Mouse (Mus musculus) forebrain, embryonic 14.5 days (tissue): ENCODE data around the gene Olfr1331. TPM values are rescaled to one million over a fixed set of nuclear protein-coding genes. Genes with fewer than 3 reads are reported as not detected.
A peak's percentile ranks its signal among the peaks of the same experiment; 100 is the strongest.
"Not testable (repeated sequence)": the region's sequence is repeated elsewhere in the genome, so short reads cannot be mapped to it uniquely, and the experiment has no call there.

ENCODE experiments used
- ATAC-seq: fragments of 200-750 bp; cut with Nextera tagmentation; 2 replicates; pipeline ENCODE4 v1.8.0; 2017; ENCODE audit warnings: mild to moderate bottlenecking, moderate library complexity
- DNase-seq: peaks from one replicate; pipeline ENCODE4 v3.0.0-alpha.2; 2015; ENCODE audit warnings: low spot score
- H3K27ac ChIP-seq: fragments of 300-500 bp; sonication (generic); 2 replicates; pipeline ENCODE4 v1.5.1; 2014; ENCODE audit warnings: low read depth, mild to moderate bottlenecking, control low read depth, low read length, moderate library complexity
- H3K27me3 ChIP-seq: fragments of 300-500 bp; sonication (generic); replicated peaks from 2 replicates; pipeline ENCODE4 v1.6.1; 2014; ENCODE audit warnings: low read length, control low read depth, mixed read lengths; ENCODE audit not compliant: control insufficient read depth, insufficient read depth
- H3K36me3 ChIP-seq: fragments of 300-500 bp; sonication (generic); 2 replicates; pipeline ENCODE4 v1.6.1; 2014; ENCODE audit warnings: low read length, control low read depth; ENCODE audit not compliant: control insufficient read depth, insufficient read depth
- H3K4me1 ChIP-seq: fragments of 300-500 bp; sonication (generic); 2 replicates; pipeline ENCODE4 v1.6.1; 2014; ENCODE audit warnings: antibody characterized with exemption, low read length, control low read depth; ENCODE audit not compliant: control insufficient read depth, insufficient read depth
- H3K4me2 ChIP-seq: fragments of 300-500 bp; sonication (generic); 2 replicates; pipeline ENCODE4 v1.6.1; 2014; ENCODE audit warnings: mild to moderate bottlenecking, control low read depth, low read length
- H3K4me3 ChIP-seq: fragments of 300-500 bp; sonication (generic); 2 replicates; pipeline ENCODE4 v1.5.1; 2014; ENCODE audit warnings: low read depth, low read length, control low read depth
- H3K9ac ChIP-seq: fragments of 300-500 bp; sonication (generic); 2 replicates; pipeline ENCODE4 v1.6.1; 2014; ENCODE audit warnings: mild to moderate bottlenecking, low read length, control low read depth, moderate library complexity
- H3K9me3 ChIP-seq: fragments of 300-500 bp; sonication (generic); replicated peaks from 2 replicates; pipeline ENCODE4 v1.6.1; 2016; ENCODE audit warnings: low read length, control low read depth, mixed read lengths; ENCODE audit not compliant: control insufficient read depth
- WGBS: fragments of 180-500 bp; shearing (Covaris S2); extraction: QIAGEN DNeasy Blood & Tissue Kit; methylation state at CpG from one replicate; pipeline ENCODE4 v1.1.7; 2014; 5-methylcytosine and 5-hydroxymethylcytosine counted together
- polyA plus RNA-seq: library from polyadenylated mRNA; unstranded; fragments of >200 nt; fragmentation: Nextera tagmentation; extraction: Ambion mirVana; gene quantifications from 2 replicates; pipeline ENCODE4 v1.2.1, GENCODE M21; 2014

Gene Olfr1331
- not detected in 2 replicates for polyA plus RNA-seq

DNA sequence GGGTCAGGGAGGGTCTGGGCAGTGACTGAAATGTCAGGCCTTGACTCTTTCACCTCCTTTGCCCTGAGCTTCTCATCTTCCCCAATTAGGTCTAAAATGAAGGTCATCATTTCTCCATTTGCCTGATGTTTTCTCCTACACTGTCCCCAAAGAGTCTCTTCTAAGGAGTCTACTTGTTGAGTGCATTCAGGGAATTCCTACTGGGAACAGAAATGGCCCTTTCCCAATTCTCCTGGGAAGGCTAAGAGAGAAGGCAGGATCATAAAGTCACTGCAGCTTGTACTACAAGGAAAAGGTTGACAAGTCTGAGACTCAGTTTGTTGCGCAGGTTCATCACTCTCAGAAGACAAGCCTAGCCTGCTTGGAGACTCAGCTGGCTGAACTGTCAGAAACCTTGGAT lies at the start of gene Olfr1331:
Gene Olfr1331 (plus strand): TSS at position 301 of the 400 bp plus-strand sequence.
- no peak within 1 kb of the TSS for H3K4me2 ChIP-seq

DNA sequence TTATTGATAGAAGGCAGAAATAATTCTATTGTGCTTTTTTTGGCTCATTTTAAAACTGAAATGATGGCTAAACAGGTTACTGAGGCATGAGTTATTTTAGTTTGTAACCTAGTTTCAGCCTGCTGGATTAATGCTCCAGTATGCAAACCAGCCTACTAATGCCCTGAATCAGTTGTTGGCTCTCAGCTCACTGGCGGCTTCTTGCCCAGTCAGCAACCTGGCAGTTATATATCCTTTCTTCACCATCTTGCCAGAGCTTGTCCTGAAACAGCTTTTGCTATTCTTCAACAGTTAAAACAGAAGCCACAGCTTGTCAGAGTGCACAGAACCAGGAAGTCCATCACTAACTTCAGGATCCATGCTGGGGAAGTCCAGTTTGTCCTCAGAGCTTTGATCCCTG lies 45.5 kb upstream of the Olfr1331 start:
- H3K27ac ChIP-seq, result no peak overlapping the region
- H3K4me2 ChIP-seq, result no peak overlapping the region
- 86% methylated on average over 1 of the region's 1 CpGs for WGBS
- no peak overlapping the region for H3K9ac ChIP-seq
- no peak overlapping the region for H3K4me3 ChIP-seq
- no peaks in the 10 kb centered on the region for H3K27me3 ChIP-seq
- no peaks in the 10 kb centered on the region for H3K9me3 ChIP-seq
- no peaks in the 10 kb centered on the region for H3K4me1 ChIP-seq
- no peak for ATAC-seq
- no peak for DNase-seq
- no peaks in the 10 kb centered on the region for H3K36me3 ChIP-seq

More for the DNA sequence above, at the start of gene Olfr1331:
- Histone ChIP-seq H3K36me3 (no peaks in the 10 kb centered on the region), H3K9me3 (no peaks in the 10 kb centered on the region), H3K9ac (no peak within 1 kb of the TSS), H3K4me1 (no peaks in the 10 kb centered on the region), H3K27ac (no peak within 1 kb of the TSS), H3K27me3 (no peaks in the 10 kb centered on the region), H3K4me3 (no peak within 1 kb of the TSS)
- DNase-seq (no peak), ATAC-seq (no peak)
- WGBS, result 100% methylated on average over 1 of the region's 1 CpGs

DNA sequence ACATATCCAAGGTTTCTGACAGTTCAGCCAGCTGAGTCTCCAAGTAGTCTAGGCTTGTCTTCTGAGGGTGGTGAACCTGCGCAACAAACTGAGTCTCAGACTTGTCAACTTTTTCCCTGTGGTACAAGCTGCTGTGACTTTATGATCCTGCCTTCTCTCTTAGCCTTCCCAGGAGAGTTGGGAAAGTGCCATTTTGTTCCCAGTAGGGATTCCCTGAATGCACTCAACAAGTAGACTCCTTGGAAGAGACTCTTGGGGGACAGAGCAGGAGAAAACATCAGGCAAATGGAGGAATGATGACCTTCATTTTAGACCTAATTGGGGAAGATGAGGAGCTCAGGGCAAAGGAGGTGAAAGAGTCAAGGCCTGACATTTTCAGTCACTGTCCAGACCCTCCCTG lies 28.3 kb upstream of the Olfr1331 start, which contains the start of gene Olfr1333:
Gene Olfr1333 (minus strand): TSS at position 101 of the 400 bp plus-strand sequence.
- Histone ChIP-seq H3K27me3 (no peaks in the 10 kb centered on the region), H3K27ac (no peak within 1 kb of the TSS), H3K4me1 (no peaks in the 10 kb centered on the region), H3K9ac (no peak within 1 kb of the TSS), H3K9me3 (no peaks in the 10 kb centered on the region), H3K4me3 (no peak within 1 kb of the TSS), H3K4me2 (no peak within 1 kb of the TSS), H3K36me3 (no peaks in the 10 kb centered on the region)
- DNase-seq (no peak), ATAC-seq (no peak)
- 97% methylated on average over 1 of the region's 1 CpGs for WGBS

DNA sequence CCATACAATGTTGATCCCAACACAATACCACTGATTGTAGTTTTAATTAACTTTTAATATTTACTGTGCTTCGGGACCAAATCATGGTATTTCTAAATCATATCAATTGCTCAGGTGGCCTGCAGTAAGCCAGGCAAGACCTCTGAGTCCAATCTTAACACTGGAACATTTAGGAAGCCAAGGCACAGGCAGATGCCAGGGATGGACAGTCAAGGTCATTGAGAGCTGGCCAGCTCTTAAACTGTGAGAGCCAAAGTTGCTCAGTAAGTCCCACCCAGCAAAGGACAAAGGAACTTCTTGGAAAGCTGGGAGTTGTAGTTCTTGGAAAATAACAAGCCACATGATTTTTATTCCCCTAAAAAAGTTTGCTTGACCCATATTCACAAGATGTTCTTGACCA lies 2.7 kb upstream of the Olfr1331 start:
- Histone ChIP-seq H3K36me3 (no peaks in the 10 kb centered on the region), H3K4me2 (no peak overlapping the region), H3K27me3 (no peaks in the 10 kb centered on the region), H3K4me3 (no peak overlapping the region), H3K27ac (no peak overlapping the region), H3K9ac (no peak overlapping the region), H3K9me3 (no peaks in the 10 kb centered on the region), H3K4me1 (no peaks in the 10 kb centered on the region)
- DNase-seq, result no peak
- no peak for ATAC-seq
- 79% methylated on average over 1 of the region's 1 CpGs for WGBS

DNA sequence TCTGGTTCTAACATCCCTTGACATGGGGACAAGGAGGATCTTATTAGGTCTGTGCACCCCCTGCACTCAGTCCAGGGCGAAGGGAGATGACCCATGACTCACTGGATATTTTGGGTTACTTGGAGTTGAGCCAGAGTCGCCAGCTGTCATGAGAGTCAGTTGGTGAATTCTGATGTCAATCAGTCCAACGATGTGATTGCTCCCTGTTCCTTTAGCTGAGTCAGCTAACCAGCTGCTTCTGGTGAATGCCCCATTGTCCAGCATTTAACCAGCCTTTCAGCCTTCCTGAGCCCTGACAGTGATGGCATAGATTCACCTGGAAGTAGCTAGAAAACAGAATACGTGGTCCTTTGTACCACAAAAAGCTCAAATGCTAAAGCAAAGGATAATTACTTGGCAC lies 1.7 kb upstream of the Olfr1331 start:
- no peak overlapping the region for H3K9ac ChIP-seq
- H3K36me3 ChIP-seq, result no peaks in the 10 kb centered on the region
- DNase-seq (peak; percentile 19), ATAC-seq (no peak)
- 30% methylated on average over 4 of the region's 4 CpGs for WGBS
- H3K4me3 ChIP-seq, result no peak overlapping the region
- no peaks in the 10 kb centered on the region for H3K4me1 ChIP-seq
- H3K27ac ChIP-seq, result no peak overlapping the region
- no peaks in the 10 kb centered on the region for H3K27me3 ChIP-seq
- H3K9me3 ChIP-seq, result no peaks in the 10 kb centered on the region
- H3K4me2 ChIP-seq, result no peak overlapping the region

DNA sequence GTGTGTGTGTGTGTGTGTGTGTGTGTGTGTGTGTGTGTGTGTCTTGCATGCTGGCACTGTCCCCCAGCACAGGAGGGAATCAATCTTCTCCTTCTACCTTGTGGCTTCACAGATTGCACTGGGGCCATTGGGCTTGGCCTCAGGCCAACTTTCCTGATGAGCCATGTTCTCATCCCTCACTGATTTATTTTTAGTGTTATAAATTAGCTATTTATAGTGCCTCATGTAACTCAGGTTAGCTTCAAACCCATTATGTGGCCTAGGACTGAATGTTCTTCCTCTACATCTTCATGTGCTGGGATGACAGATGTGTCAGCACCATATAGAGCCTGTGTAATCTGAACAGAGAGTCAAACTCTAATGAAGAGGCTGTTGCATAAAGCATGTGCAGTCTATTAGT lies 3.1 kb downstream of the Olfr1331 start:
- Histone ChIP-seq H3K36me3 (no peaks in the 10 kb centered on the region), H3K4me2 (no peak overlapping the region), H3K9me3 (no peaks in the 10 kb centered on the region), H3K27me3 (no peaks in the 10 kb centered on the region), H3K4me3 (no peak overlapping the region), H3K4me1 (no peaks in the 10 kb centered on the region), H3K27ac (no peak overlapping the region), H3K9ac (no peak overlapping the region)
- ATAC-seq (no peak), DNase-seq (no peak)

DNA sequence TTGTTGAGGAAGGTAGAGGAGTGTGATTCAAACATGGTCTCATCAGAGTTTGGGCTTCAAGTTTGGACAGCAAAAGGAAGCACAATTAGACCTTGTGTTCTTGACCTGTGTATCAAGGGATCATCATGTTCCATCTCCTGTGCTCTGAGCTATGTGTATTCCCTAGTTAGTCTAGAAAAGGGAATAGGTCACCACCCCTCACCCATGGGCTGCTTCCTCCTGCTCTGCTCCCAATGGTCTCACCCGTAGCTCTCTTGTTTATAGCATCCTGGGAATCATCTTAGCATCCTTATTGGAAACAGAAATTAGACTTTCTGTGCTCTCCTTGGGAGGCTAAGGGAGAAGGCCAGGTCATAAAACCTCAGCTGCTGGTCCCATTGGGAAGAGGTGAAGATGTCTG lies 23.8 kb downstream of the Olfr1331 start, which contains the start of gene Olfr1330:
Gene Olfr1330 (plus strand): TSS at position 301 of the 400 bp plus-strand sequence.
- no peaks in the 10 kb centered on the region for H3K4me1 ChIP-seq
- no peaks in the 10 kb centered on the region for H3K27me3 ChIP-seq
- H3K4me2 ChIP-seq, result no peak within 1 kb of the TSS
- H3K9ac ChIP-seq, result no peak within 1 kb of the TSS
- DNase-seq (no peak), ATAC-seq (no peak)
- 85% methylated on average over 1 of the region's 1 CpGs for WGBS
- H3K36me3 ChIP-seq, result no peaks in the 10 kb centered on the region
- H3K9me3 ChIP-seq, result no peaks in the 10 kb centered on the region
- no peak within 1 kb of the TSS for H3K27ac ChIP-seq
- no peak within 1 kb of the TSS for H3K4me3 ChIP-seq

DNA sequence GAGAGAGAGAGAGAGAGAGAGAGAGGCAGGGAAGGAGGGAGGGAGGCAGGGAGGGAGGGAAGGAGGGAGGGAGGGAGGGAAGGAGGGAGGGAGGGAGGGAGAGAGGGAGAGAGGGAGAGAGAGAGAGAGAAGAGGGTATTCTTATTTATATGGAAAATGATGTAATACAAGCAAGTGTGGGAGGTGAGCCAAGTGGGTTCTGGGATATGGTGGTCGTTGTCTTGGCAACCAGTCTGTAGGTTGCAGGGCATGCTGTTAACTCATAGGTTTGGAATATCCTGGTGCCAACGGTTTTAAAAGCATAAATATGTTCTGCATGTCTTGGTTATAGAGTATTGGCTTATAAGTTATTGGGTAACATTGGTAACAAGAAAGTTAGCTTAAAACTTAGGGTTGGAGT lies 37.5 kb downstream of the Olfr1331 start:
- Histone ChIP-seq H3K36me3 (no peaks in the 10 kb centered on the region), H3K27ac (no peak overlapping the region), H3K4me2 (no peak overlapping the region), H3K27me3 (no peaks in the 10 kb centered on the region), H3K9me3 (no peaks in the 10 kb centered on the region), H3K9ac (no peak overlapping the region), H3K4me3 (no peak overlapping the region), H3K4me1 (no peaks in the 10 kb centered on the region)
- 53% methylated on average over 2 of the region's 2 CpGs for WGBS
- ATAC-seq, result no peak
- DNase-seq, result peak; percentile 66

DNA sequence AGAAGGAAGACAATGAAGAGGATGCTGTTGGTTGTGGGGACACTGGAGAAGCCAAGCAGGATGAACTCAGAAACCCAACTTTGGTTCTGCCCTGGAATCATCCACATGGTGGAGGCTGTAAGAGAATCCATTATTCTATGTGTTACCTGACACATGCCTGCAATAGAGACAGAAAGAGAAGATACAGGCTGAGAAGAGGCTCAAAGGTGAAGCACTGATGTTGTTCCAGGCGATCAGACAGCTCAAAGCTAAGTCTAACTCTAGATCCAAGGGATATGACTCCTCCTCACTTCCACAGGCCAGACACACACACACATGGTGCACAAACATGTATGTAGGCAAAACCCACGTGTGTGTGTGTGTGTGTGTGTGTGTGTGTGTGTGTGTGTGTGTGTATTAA lies 52.9 kb downstream of the Olfr1331 start, which contains the start of gene Olfr1329:
Gene Olfr1329 (minus strand): TSS at position 101 of the 400 bp plus-strand sequence.
- H3K4me2 ChIP-seq, H3K4me3 ChIP-seq, H3K36me3 ChIP-seq, H3K9ac ChIP-seq, H3K4me1 ChIP-seq, DNase-seq, H3K27me3 ChIP-seq, H3K27ac ChIP-seq, H3K9me3 ChIP-seq, ATAC-seq: not testable (repeated sequence)
- 57% methylated on average over 2 of the region's 2 CpGs for WGBS
